Mouse (Mus musculus) forebrain, embryonic 13.5 days (tissue): ENCODE measurements around the gene Ubiad1. TPM values are rescaled to one million over a fixed set of nuclear protein-coding genes. Genes with fewer than 3 reads are reported as not detected.

Experiments
- ATAC-seq: fragments of 200-750 bp; cut with Nextera tagmentation; 2 replicates; pipeline ENCODE4 v1.8.0; 2017
- H3K27ac ChIP-seq: fragments of 300-500 bp; sonication (generic); 2 replicates; pipeline ENCODE4 v1.5.1; 2015; ENCODE audit warnings: inconsistent platforms, mild to moderate bottlenecking, moderate library complexity
- H3K27me3 ChIP-seq: fragments of 300-500 bp; sonication (generic); 2 replicates; pipeline ENCODE4 v1.6.1; 2015; ENCODE audit warnings: mild to moderate bottlenecking, inconsistent platforms
- H3K36me3 ChIP-seq: fragments of 300-500 bp; sonication (generic); 2 replicates; pipeline ENCODE4 v1.6.1; 2015; ENCODE audit warnings: mild to moderate bottlenecking, inconsistent platforms; ENCODE audit not compliant: poor library complexity, severe bottlenecking
- H3K4me1 ChIP-seq: fragments of 300-500 bp; sonication (generic); 2 replicates; pipeline ENCODE4 v1.6.1; 2015; ENCODE audit warnings: inconsistent platforms
- H3K4me2 ChIP-seq: fragments of 300-500 bp; sonication (generic); 2 replicates; pipeline ENCODE4 v1.6.1; 2015; ENCODE audit warnings: inconsistent platforms, mild to moderate bottlenecking, moderate library complexity
- H3K4me3 ChIP-seq: fragments of 300-500 bp; sonication (generic); 2 replicates; pipeline ENCODE4 v1.5.1; 2015; ENCODE audit warnings: mild to moderate bottlenecking, inconsistent platforms
- H3K9ac ChIP-seq: fragments of 300-500 bp; sonication (generic); 2 replicates; pipeline ENCODE4 v1.6.1; 2015; ENCODE audit warnings: mild to moderate bottlenecking, inconsistent platforms
- H3K9me3 ChIP-seq: fragments of 300-500 bp; sonication (generic); replicated peaks from 2 replicates; pipeline ENCODE4 v1.6.1; 2016; ENCODE audit warnings: inconsistent platforms
- WGBS: fragments of 180-500 bp; shearing (Covaris S2); methylation state at CpG from one replicate; pipeline ENCODE4 v1.1.7; 2015; 5-methylcytosine and 5-hydroxymethylcytosine counted together
- polyA plus RNA-seq: library from polyadenylated mRNA; unstranded; fragments of >200 nt; fragmentation: Nextera tagmentation; extraction: Ambion mirVana; gene quantifications from 2 replicates; pipeline ENCODE4 v1.2.1, GENCODE M21; 2015

The Ubiad1 gene
- 17.3 and 18.7 TPM in 2 replicates for polyA plus RNA-seq

- Histone ChIP-seq H3K4me3 (peak within 1 kb of the TSS; percentile 66), H3K9me3 (no peaks in the 10 kb centered on the region), H3K9ac (peak within 1 kb of the TSS; percentile 79), H3K4me1 (peaks cover 25% of the 10 kb centered on the region), H3K27me3 (no peaks in the 10 kb centered on the region), H3K36me3 (peaks cover 5% of the 10 kb centered on the region), H3K4me2 (peak within 1 kb of the TSS; percentile 79), H3K27ac (peak within 1 kb of the TSS; percentile 45; the same call in 1 of the 2 replicates)
- peak; percentile 29; the same call in 1 of the 2 replicates for ATAC-seq
- WGBS: under 1% methylated on average over 46 of the region's 46 CpGs
Measured at GRCm38 (mm10) chr4:148444250-148444967, at the start of gene Ubiad1. Gene Ubiad1 (minus strand): TSS chr4:148444771.

GRCm38 (mm10) chr4:148491448-148491847, 46.9 kb upstream of the Ubiad1 start:
- Histone ChIP-seq H3K4me3 (no peak overlapping the region), H3K4me2 (no peak overlapping the region), H3K9me3 (no peaks in the 10 kb centered on the region), H3K27ac (no peak overlapping the region), H3K27me3 (no peaks in the 10 kb centered on the region), H3K36me3 (peaks cover 89% of the 10 kb centered on the region), H3K4me1 (peaks cover 10% of the 10 kb centered on the region), H3K9ac (no peak overlapping the region)
- 86% methylated on average over 7 of the region's 7 CpGs for WGBS
- peak; percentile 39; the same call in 1 of the 2 replicates for ATAC-seq

GRCm38 (mm10) chr4:148490502-148490901, 45.9 kb upstream of the Ubiad1 start:
- no peaks in the 10 kb centered on the region for H3K9me3 ChIP-seq
- no peak overlapping the region for H3K27ac ChIP-seq
- ATAC-seq: no peak; the same call in 1 of the 2 replicates
- no peak overlapping the region for H3K4me2 ChIP-seq
- H3K9ac ChIP-seq: no peak overlapping the region
- H3K27me3 ChIP-seq: no peaks in the 10 kb centered on the region
- H3K4me1 ChIP-seq: peaks cover 2% of the 10 kb centered on the region
- WGBS: 71% methylated on average over 6 of the region's 6 CpGs
- peaks cover 90% of the 10 kb centered on the region for H3K36me3 ChIP-seq
- no peak overlapping the region for H3K4me3 ChIP-seq

GRCm38 (mm10) chr4:148487841-148488240, 43.3 kb upstream of the Ubiad1 start:
- no peaks in the 10 kb centered on the region for H3K9me3 ChIP-seq
- H3K27me3 ChIP-seq: no peaks in the 10 kb centered on the region
- peaks cover 98% of the 10 kb centered on the region for H3K36me3 ChIP-seq
- H3K9ac ChIP-seq: no peak overlapping the region
- H3K4me2 ChIP-seq: no peak overlapping the region
- H3K27ac ChIP-seq: no peak overlapping the region
- 70% methylated on average over 2 of the region's 2 CpGs for WGBS
- H3K4me3 ChIP-seq: no peak overlapping the region
- H3K4me1 ChIP-seq: no peaks in the 10 kb centered on the region; the same call in 1 of the 2 replicates
- no peak for ATAC-seq

- Histone ChIP-seq H3K27ac (no peak overlapping the region), H3K9ac (no peak overlapping the region), H3K4me3 (no peak overlapping the region), H3K9me3 (no peaks in the 10 kb centered on the region), H3K36me3 (peaks cover 98% of the 10 kb centered on the region), H3K4me2 (no peak overlapping the region), H3K27me3 (no peaks in the 10 kb centered on the region), H3K4me1 (no peaks in the 10 kb centered on the region)
- ATAC-seq: no peak
- WGBS: 96% methylated on average over 12 of the region's 12 CpGs
Measured at GRCm38 (mm10) chr4:148484511-148484910, 39.9 kb upstream of the Ubiad1 start.

- Histone ChIP-seq H3K36me3 (peaks cover 98% of the 10 kb centered on the region), H3K4me3 (no peak overlapping the region), H3K27me3 (no peaks in the 10 kb centered on the region), H3K4me2 (no peak overlapping the region), H3K27ac (no peak overlapping the region), H3K9ac (no peak overlapping the region), H3K4me1 (no peaks in the 10 kb centered on the region), H3K9me3 (no peaks in the 10 kb centered on the region)
- 93% methylated on average over 2 of the region's 2 CpGs for WGBS
- ATAC-seq: no peak
Measured at GRCm38 (mm10) chr4:148481557-148482168, 37.1 kb upstream of the Ubiad1 start.

GRCm38 (mm10) chr4:148480245-148480644, 35.7 kb upstream of the Ubiad1 start:
- no peaks in the 10 kb centered on the region for H3K27me3 ChIP-seq
- no peak for ATAC-seq
- H3K36me3 ChIP-seq: peaks cover 98% of the 10 kb centered on the region
- no peak overlapping the region for H3K27ac ChIP-seq
- H3K9ac ChIP-seq: no peak overlapping the region
- no peak overlapping the region for H3K4me3 ChIP-seq
- WGBS: 94% methylated on average over 2 of the region's 2 CpGs
- H3K4me1 ChIP-seq: no peaks in the 10 kb centered on the region
- no peaks in the 10 kb centered on the region for H3K9me3 ChIP-seq
- H3K4me2 ChIP-seq: no peak overlapping the region

GRCm38 (mm10) chr4:148473496-148473895, 28.9 kb upstream of the Ubiad1 start:
- Histone ChIP-seq H3K4me3 (no peak overlapping the region), H3K27me3 (no peaks in the 10 kb centered on the region), H3K4me1 (no peaks in the 10 kb centered on the region), H3K9me3 (no peaks in the 10 kb centered on the region), H3K4me2 (no peak overlapping the region), H3K9ac (no peak overlapping the region), H3K36me3 (peaks cover 96% of the 10 kb centered on the region), H3K27ac (no peak overlapping the region)
- WGBS: 75% methylated on average over 5 of the region's 5 CpGs
- no peak for ATAC-seq

- H3K36me3 ChIP-seq: peaks cover 98% of the 10 kb centered on the region
- no peaks in the 10 kb centered on the region for H3K4me1 ChIP-seq
- no peak overlapping the region for H3K4me3 ChIP-seq
- H3K9me3 ChIP-seq: no peaks in the 10 kb centered on the region
- H3K27me3 ChIP-seq: no peaks in the 10 kb centered on the region
- H3K27ac ChIP-seq: no peak overlapping the region
- no peak overlapping the region for H3K4me2 ChIP-seq
- H3K9ac ChIP-seq: no peak overlapping the region
- WGBS: 90% methylated on average over 8 of the region's 8 CpGs
- ATAC-seq: no peak
Measured at GRCm38 (mm10) chr4:148472436-148473174, 28.0 kb upstream of the Ubiad1 start.

GRCm38 (mm10) chr4:148471363-148471806, 26.8 kb upstream of the Ubiad1 start:
- Histone ChIP-seq H3K9ac (no peak overlapping the region), H3K4me3 (no peak overlapping the region), H3K27ac (no peak overlapping the region), H3K36me3 (peaks cover 97% of the 10 kb centered on the region), H3K9me3 (no peaks in the 10 kb centered on the region), H3K27me3 (no peaks in the 10 kb centered on the region), H3K4me2 (no peak overlapping the region), H3K4me1 (no peaks in the 10 kb centered on the region)
- no peak for ATAC-seq
- WGBS: 80% methylated on average over 10 of the region's 10 CpGs

GRCm38 (mm10) chr4:148469487-148470252, 25.1 kb upstream of the Ubiad1 start:
- H3K36me3 ChIP-seq: peaks cover 97% of the 10 kb centered on the region
- WGBS: 90% methylated on average over 11 of the region's 11 CpGs
- ATAC-seq: no peak

More at GRCm38 (mm10) chr4:148469487-148470252, 25.1 kb upstream of the Ubiad1 start:
- H3K9ac ChIP-seq: no peak overlapping the region
- H3K4me3 ChIP-seq: no peak overlapping the region
- H3K27ac ChIP-seq: no peak overlapping the region
- no peak overlapping the region for H3K4me2 ChIP-seq
- H3K4me1 ChIP-seq: no peaks in the 10 kb centered on the region
- no peaks in the 10 kb centered on the region for H3K27me3 ChIP-seq
- no peaks in the 10 kb centered on the region for H3K9me3 ChIP-seq
